Mouse (Mus musculus): Measurements from ENCODE around the gene Rin1. TPM values are rescaled to one million over a fixed set of nuclear protein-coding genes. Genes with fewer than 3 reads are reported as not detected.
"Not testable (repeated sequence)": the region's sequence is repeated elsewhere in the genome, so short reads cannot be mapped to it uniquely, and the experiment has no call there.

Gene Rin1
- polyA plus RNA-seq (2016; fragmentation: Nextera tagmentation; extraction: Ambion mirVana), result 1.4 and 1.6 TPM in 2 replicates

DNA sequence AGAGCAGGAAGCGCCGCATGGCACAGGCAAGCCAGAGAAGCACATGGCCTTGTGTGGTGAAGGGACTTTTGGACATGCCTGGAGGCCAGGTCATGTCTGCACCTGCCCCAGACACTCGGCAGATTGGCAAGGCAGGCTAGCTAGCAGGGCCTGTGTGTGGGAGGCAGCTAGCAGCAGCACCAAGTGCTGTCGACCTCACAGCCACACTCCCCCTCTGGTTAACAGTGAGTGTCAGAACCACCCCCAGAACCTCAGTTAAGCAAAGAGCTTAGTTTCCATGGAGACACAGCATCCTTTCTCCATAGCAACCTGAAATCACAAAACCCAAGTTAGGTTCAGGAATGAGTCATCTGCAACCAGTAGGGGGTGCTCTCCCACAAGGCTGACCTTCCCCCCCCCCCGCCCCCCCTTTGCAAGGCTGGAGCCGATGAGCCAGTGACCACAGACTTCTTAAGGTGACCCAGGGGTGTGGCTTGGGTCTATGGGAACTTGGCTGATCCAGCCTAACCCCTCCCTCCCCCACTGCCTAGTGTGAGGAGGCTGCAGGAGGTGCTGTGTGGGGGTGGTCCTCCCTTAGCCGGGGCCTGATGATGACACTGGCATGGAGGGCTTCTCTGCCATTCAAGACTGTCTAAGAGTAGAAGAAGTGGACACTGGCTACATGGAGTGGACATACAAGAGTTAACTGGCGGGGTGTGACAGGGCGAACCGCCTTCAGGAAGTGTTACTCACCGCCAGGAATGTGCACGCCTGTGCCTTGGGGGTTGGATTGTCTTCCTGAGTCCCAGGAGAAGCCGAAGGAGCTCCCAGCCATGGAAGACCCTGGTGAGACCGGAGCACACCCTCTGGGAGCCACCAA is at the start of gene Rin1:
TSS of gene Rin1 (plus strand) at position 435 of the 859 bp plus-strand sequence.
- no peak for ATAC-seq (ENCODE audit: low FRiP score)
- Histone ChIP-seq H3K27ac (no peak within 1 kb of the TSS), H3K9ac (no peak within 1 kb of the TSS), H3K36me3 (peaks cover 43% of the 10 kb centered on the region), H3K4me1 (peaks cover 25% of the 10 kb centered on the region), H3K27me3 (peaks cover 63% of the 10 kb centered on the region), H3K9me3 (replicated peaks) (no peaks in the 10 kb centered on the region), H3K4me3 (no peak within 1 kb of the TSS), H3K4me2 (replicated peaks) (peak within 1 kb of the TSS; percentile 11; the same call in 1 of the 2 replicates)
- 16% methylated on average over 14 of the region's 14 CpGs for WGBS

GRCm38 (mm10) chr19:5001666-5002406 is 48.4 kb upstream of the Rin1 start:
- Histone ChIP-seq H3K36me3 (no peaks in the 10 kb centered on the region), H3K27ac (peak overlapping the region; percentile 87), H3K4me1 (peaks cover 7% of the 10 kb centered on the region), H3K4me3 (peak overlapping the region; percentile 27), H3K4me2 (replicated peaks) (peak overlapping the region; percentile 64), H3K27me3 (peaks cover 15% of the 10 kb centered on the region), H3K9ac (peak overlapping the region; percentile 53), H3K9me3 (replicated peaks) (0 out of 2 replicates have a peak, but pooled peaks cover 8% of the 10 kb centered on the region)
- 1% methylated on average over 39 of the region's 39 CpGs for WGBS
- ATAC-seq (ENCODE audit: low FRiP score), result peak; percentile 98

- peaks cover 13% of the 10 kb centered on the region for H3K27me3 ChIP-seq
- H3K27ac ChIP-seq; H3K9ac ChIP-seq; H3K4me3 ChIP-seq; H3K4me2 ChIP-seq (replicated peaks); ATAC-seq (ENCODE audit: low FRiP score); H3K36me3 ChIP-seq; H3K9me3 ChIP-seq (replicated peaks); H3K4me1 ChIP-seq: not testable (repeated sequence)
- 55% methylated on average over 2 of the region's 2 CpGs for WGBS
Observed at GRCm38 (mm10) chr19:5003644-5004043, 46.6 kb upstream of the Rin1 start.

GRCm38 (mm10) chr19:5004925-5005324 is 45.4 kb upstream of the Rin1 start:
- H3K9ac ChIP-seq, result no peak overlapping the region
- H3K4me1 ChIP-seq, result peaks cover 7% of the 10 kb centered on the region
- H3K4me3 ChIP-seq, result no peak overlapping the region
- 63% methylated on average over 4 of the region's 4 CpGs for WGBS
- H3K9me3 ChIP-seq (replicated peaks), result 0 out of 2 replicates have a peak, but pooled peaks cover 8% of the 10 kb centered on the region
- no peak overlapping the region for H3K4me2 ChIP-seq (replicated peaks)
- ATAC-seq (ENCODE audit: low FRiP score), result no peak
- peaks cover 8% of the 10 kb centered on the region for H3K27me3 ChIP-seq
- H3K27ac ChIP-seq, result no peak overlapping the region
- H3K36me3 ChIP-seq, result no peaks in the 10 kb centered on the region

DNA sequence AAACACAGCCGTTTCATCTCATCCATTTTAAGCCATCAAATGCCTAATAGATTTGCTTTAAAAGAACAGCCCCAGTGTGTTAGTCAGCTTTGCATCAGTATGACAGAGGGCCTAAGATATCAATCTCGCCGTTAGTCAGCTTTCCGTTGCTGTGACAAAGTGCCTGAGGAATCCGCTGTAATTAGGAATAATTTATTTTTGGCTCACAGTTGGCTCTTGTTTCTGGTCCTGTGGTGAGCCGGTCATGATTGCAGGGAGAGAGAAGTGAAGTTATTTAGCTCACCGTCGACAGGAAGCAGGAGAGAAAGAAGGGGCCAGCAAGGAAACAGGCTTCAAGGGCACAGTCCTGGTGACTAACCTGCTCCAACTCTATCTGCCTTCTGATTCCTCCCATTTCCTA is 37.1 kb upstream of the Rin1 start:
- no peaks in the 10 kb centered on the region for H3K9me3 ChIP-seq (replicated peaks)
- no peak for ATAC-seq (ENCODE audit: low FRiP score)
- H3K4me3 ChIP-seq, result no peak overlapping the region
- H3K9ac ChIP-seq, result no peak overlapping the region
- no peak overlapping the region for H3K4me2 ChIP-seq (replicated peaks)
- H3K4me1 ChIP-seq, result no peaks in the 10 kb centered on the region
- H3K27ac ChIP-seq, result no peak overlapping the region
- H3K27me3 ChIP-seq, result peaks cover 6% of the 10 kb centered on the region; the same call in 1 of the 2 replicates
- no peaks in the 10 kb centered on the region for H3K36me3 ChIP-seq
- 80% methylated on average over 8 of the region's 8 CpGs for WGBS

- Histone ChIP-seq H3K9me3 (replicated peaks) (no peaks in the 10 kb centered on the region), H3K4me3 (no peak overlapping the region), H3K27ac (no peak overlapping the region), H3K4me1 (no peaks in the 10 kb centered on the region), H3K27me3 (0 out of 2 replicates have a peak, but pooled peaks cover 6% of the 10 kb centered on the region), H3K9ac (no peak overlapping the region), H3K4me2 (replicated peaks) (no peak overlapping the region), H3K36me3 (no peaks in the 10 kb centered on the region)
- no peak for ATAC-seq (ENCODE audit: low FRiP score)
- 18% methylated on average over 8 of the region's 8 CpGs for WGBS
Observed at GRCm38 (mm10) chr19:5014961-5015398, 35.3 kb upstream of the Rin1 start.

- no peak overlapping the region for H3K27ac ChIP-seq
- H3K4me3 ChIP-seq, result no peak overlapping the region
- no peak overlapping the region for H3K4me2 ChIP-seq (replicated peaks)
- no peak for ATAC-seq (ENCODE audit: low FRiP score)
- H3K36me3 ChIP-seq, result no peaks in the 10 kb centered on the region
- WGBS, result 44% methylated on average over 10 of the region's 10 CpGs
- H3K9ac ChIP-seq, result no peak overlapping the region
- H3K4me1 ChIP-seq, result no peaks in the 10 kb centered on the region
- H3K9me3 ChIP-seq (replicated peaks), result no peaks in the 10 kb centered on the region
- H3K27me3 ChIP-seq, result 0 out of 2 replicates have a peak, but pooled peaks cover 6% of the 10 kb centered on the region
Observed at GRCm38 (mm10) chr19:5016221-5016742, 34.0 kb upstream of the Rin1 start.

DNA sequence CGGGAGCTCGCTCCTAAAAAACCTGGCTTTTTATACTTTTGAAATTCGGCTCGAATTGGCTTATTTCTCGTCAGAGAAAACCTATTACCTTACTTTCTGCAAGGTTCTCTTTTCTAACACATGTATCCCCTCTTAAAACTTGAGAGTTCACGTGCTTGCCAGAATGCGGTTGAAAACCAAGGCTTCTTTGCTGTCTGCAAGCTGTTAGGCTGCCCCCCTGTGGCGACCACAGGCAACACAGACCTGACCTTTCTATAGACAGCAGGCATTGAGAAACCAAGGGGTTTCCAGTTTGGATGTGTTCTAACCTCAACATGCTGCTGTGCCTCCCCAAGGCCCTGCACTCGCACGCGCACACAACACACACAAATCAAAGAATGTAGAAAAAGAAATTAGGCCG is 33.5 kb upstream of the Rin1 start:
- H3K4me2 ChIP-seq (replicated peaks), result no peak overlapping the region
- no peak for ATAC-seq (ENCODE audit: low FRiP score)
- no peak overlapping the region for H3K9ac ChIP-seq
- H3K4me1 ChIP-seq, result no peaks in the 10 kb centered on the region
- WGBS, result 19% methylated on average over 12 of the region's 12 CpGs
- no peak overlapping the region for H3K27ac ChIP-seq
- H3K4me3 ChIP-seq, result no peak overlapping the region
- 0 out of 2 replicates have a peak, but pooled peaks cover 6% of the 10 kb centered on the region for H3K27me3 ChIP-seq
- H3K9me3 ChIP-seq (replicated peaks), result no peaks in the 10 kb centered on the region
- H3K36me3 ChIP-seq, result no peaks in the 10 kb centered on the region

GRCm38 (mm10) chr19:5017611-5018010 is 32.7 kb upstream of the Rin1 start:
- Histone ChIP-seq H3K9ac (no peak overlapping the region), H3K9me3 (replicated peaks) (no peaks in the 10 kb centered on the region), H3K4me2 (replicated peaks) (no peak overlapping the region), H3K27me3 (0 out of 2 replicates have a peak, but pooled peaks cover 2% of the 10 kb centered on the region), H3K36me3 (no peaks in the 10 kb centered on the region), H3K4me1 (no peaks in the 10 kb centered on the region), H3K27ac (no peak overlapping the region), H3K4me3 (no peak overlapping the region)
- ATAC-seq (ENCODE audit: low FRiP score), result no peak
- WGBS, result 83% methylated on average over 4 of the region's 4 CpGs

DNA sequence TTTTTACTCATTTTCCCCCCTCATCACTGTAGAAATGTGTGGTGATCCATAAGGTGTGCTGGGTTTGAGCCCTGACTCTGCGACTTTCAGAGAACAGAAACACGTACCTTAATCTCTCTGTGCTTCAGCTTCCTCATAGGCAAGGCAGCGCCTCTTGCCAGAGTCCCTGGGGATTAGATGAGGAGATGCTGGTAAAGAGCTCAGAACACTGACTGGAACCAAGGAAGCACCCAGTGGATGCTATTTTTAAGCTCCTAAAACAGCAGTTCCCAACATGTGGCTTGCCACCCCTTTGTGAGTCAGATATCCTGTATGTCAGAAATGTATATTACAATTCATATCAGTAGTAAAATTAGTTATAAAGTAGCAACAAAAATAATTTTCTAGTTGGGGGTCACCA is 32.1 kb upstream of the Rin1 start:
- WGBS, result 86% methylated on average over 3 of the region's 3 CpGs
- Histone ChIP-seq H3K9ac (no peak overlapping the region), H3K4me1 (no peaks in the 10 kb centered on the region), H3K9me3 (replicated peaks) (no peaks in the 10 kb centered on the region), H3K36me3 (no peaks in the 10 kb centered on the region), H3K27me3 (no peaks in the 10 kb centered on the region), H3K4me2 (replicated peaks) (no peak overlapping the region), H3K27ac (no peak overlapping the region), H3K4me3 (no peak overlapping the region)
- no peak for ATAC-seq (ENCODE audit: low FRiP score)

- no peak for ATAC-seq (ENCODE audit: low FRiP score)
- H3K9me3 ChIP-seq (replicated peaks), result no peaks in the 10 kb centered on the region
- H3K4me2 ChIP-seq (replicated peaks), result no peak overlapping the region
- H3K9ac ChIP-seq, result no peak overlapping the region
- H3K36me3 ChIP-seq, result 0 out of 2 replicates have a peak, but pooled peaks cover 2% of the 10 kb centered on the region
- H3K27ac ChIP-seq, result no peak overlapping the region
- no peak overlapping the region for H3K4me3 ChIP-seq
- H3K4me1 ChIP-seq, result no peaks in the 10 kb centered on the region
- 96% methylated on average over 2 of the region's 2 CpGs for WGBS
- H3K27me3 ChIP-seq, result no peaks in the 10 kb centered on the region
Observed at GRCm38 (mm10) chr19:5021416-5021815, 28.9 kb upstream of the Rin1 start.
